Mouse (Mus musculus): Measurements from ENCODE around the gene Npepl1. TPM values are rescaled to one million over a fixed set of nuclear protein-coding genes. Genes with fewer than 3 reads are reported as not detected.

The Npepl1 gene
- polyA plus RNA-seq, 1 experiment, result 90.9 TPM

- no peak overlapping the region for H3K4me3 ChIP-seq (ENCODE audit: low read depth, low read length)
- no peaks in the 10 kb centered on the region for H3K27me3 ChIP-seq (ENCODE audit: control insufficient read depth, insufficient read depth, low read length)
- WGBS, result 45% methylated on average over 5 of the region's 5 CpGs
- no peak overlapping the region for H3K27ac ChIP-seq (ENCODE audit: insufficient read depth, low read depth, low read length)
- no peak for TF ChIP-seq POLR2A (IDR thresholded peaks at IDR 0.05; ENCODE audit: low read depth, low read length)
- no peak for TF ChIP-seq CTCF (IDR thresholded peaks at IDR 0.05; ENCODE audit: extremely low read depth, insufficient read length, insufficient replicate concordance, low read depth, low read length)
- no peaks in the 10 kb centered on the region for H3K36me3 ChIP-seq (ENCODE audit: control insufficient read depth, insufficient read depth, low read length)
- H3K4me1 ChIP-seq (ENCODE audit: control insufficient read depth, insufficient read depth, insufficient read length, low read length), result peaks cover 8% of the 10 kb centered on the region
Measured at GRCm38 (mm10) chr2:174073156-174073790, 36.9 kb upstream of the Npepl1 start.

- Histone ChIP-seq H3K4me3 (ENCODE audit: low read depth, low read length) (no peak overlapping the region), H3K27ac (ENCODE audit: insufficient read depth, low read depth, low read length) (no peak overlapping the region), H3K4me1 (ENCODE audit: control insufficient read depth, insufficient read depth, insufficient read length, low read length) (peaks cover 8% of the 10 kb centered on the region), H3K36me3 (ENCODE audit: control insufficient read depth, insufficient read depth, low read length) (no peaks in the 10 kb centered on the region), H3K27me3 (ENCODE audit: control insufficient read depth, insufficient read depth, low read length) (no peaks in the 10 kb centered on the region)
- 33% methylated on average over 11 of the region's 13 CpGs for WGBS
- TF ChIP-seq POLR2A (IDR thresholded peaks at IDR 0.05; ENCODE audit: low read depth, low read length) (no peak), CTCF (IDR thresholded peaks at IDR 0.05; ENCODE audit: extremely low read depth, insufficient read length, insufficient replicate concordance, low read depth, low read length) (no peak)
Measured at GRCm38 (mm10) chr2:174074621-174075020, 35.5 kb upstream of the Npepl1 start.

GRCm38 (mm10) chr2:174075072-174075570 lies 35.0 kb upstream of the Npepl1 start:
- H3K4me3 ChIP-seq (ENCODE audit: low read depth, low read length), result no peak overlapping the region
- TF ChIP-seq POLR2A (IDR thresholded peaks at IDR 0.05; ENCODE audit: low read depth, low read length) (no peak), CTCF (IDR thresholded peaks at IDR 0.05; ENCODE audit: extremely low read depth, insufficient read length, insufficient replicate concordance, low read depth, low read length) (no peak)

GRCm38 (mm10) chr2:174075673-174076432 lies 34.3 kb upstream of the Npepl1 start, which contains the start of gene Stx16:
Gene Stx16 (plus strand): TSS chr2:174076308.
- peak within 1 kb of the TSS; percentile 68 for H3K27ac ChIP-seq (ENCODE audit: insufficient read depth, low read depth, low read length)
- H3K4me3 ChIP-seq (ENCODE audit: low read depth, low read length), result peak within 1 kb of the TSS; percentile 84
- H3K36me3 ChIP-seq (ENCODE audit: control insufficient read depth, insufficient read depth, low read length), result no peaks in the 10 kb centered on the region
- WGBS, result 2% methylated on average over 32 of the region's 32 CpGs
- no peaks in the 10 kb centered on the region for H3K27me3 ChIP-seq (ENCODE audit: control insufficient read depth, insufficient read depth, low read length)
- TF ChIP-seq POLR2A (IDR thresholded peaks at IDR 0.05; ENCODE audit: low read depth, low read length), result peak; percentile 52; the same call in 1 of the 2 replicates
- peak; percentile 45; the same call in 1 of the 2 replicates for TF ChIP-seq CTCF (IDR thresholded peaks at IDR 0.05; ENCODE audit: extremely low read depth, insufficient read length, insufficient replicate concordance, low read depth, low read length)
- peaks cover 8% of the 10 kb centered on the region for H3K4me1 ChIP-seq (ENCODE audit: control insufficient read depth, insufficient read depth, insufficient read length, low read length)

More at GRCm38 (mm10) chr2:174075072-174075570, 35.0 kb upstream of the Npepl1 start:
- H3K36me3 ChIP-seq (ENCODE audit: control insufficient read depth, insufficient read depth, low read length), result no peaks in the 10 kb centered on the region
- H3K27ac ChIP-seq (ENCODE audit: insufficient read depth, low read depth, low read length), result peak overlapping the region; percentile 20; the same call in 1 of the 2 replicates
- H3K4me1 ChIP-seq (ENCODE audit: control insufficient read depth, insufficient read depth, insufficient read length, low read length), result peaks cover 8% of the 10 kb centered on the region
- 26% methylated on average over 22 of the region's 22 CpGs for WGBS
- no peaks in the 10 kb centered on the region for H3K27me3 ChIP-seq (ENCODE audit: control insufficient read depth, insufficient read depth, low read length)

GRCm38 (mm10) chr2:174076433-174076824 lies 33.7 kb upstream of the Npepl1 start:
- Histone ChIP-seq H3K36me3 (ENCODE audit: control insufficient read depth, insufficient read depth, low read length) (no peaks in the 10 kb centered on the region), H3K4me1 (ENCODE audit: control insufficient read depth, insufficient read depth, insufficient read length, low read length) (peaks cover 8% of the 10 kb centered on the region), H3K4me3 (ENCODE audit: low read depth, low read length) (peak overlapping the region; percentile 84), H3K27ac (ENCODE audit: insufficient read depth, low read depth, low read length) (peak overlapping the region; percentile 43), H3K27me3 (ENCODE audit: control insufficient read depth, insufficient read depth, low read length) (no peaks in the 10 kb centered on the region)
- under 1% methylated on average over 22 of the region's 22 CpGs for WGBS
- TF ChIP-seq POLR2A (IDR thresholded peaks at IDR 0.05; ENCODE audit: low read depth, low read length), result no peak
- TF ChIP-seq CTCF (IDR thresholded peaks at IDR 0.05; ENCODE audit: extremely low read depth, insufficient read length, insufficient replicate concordance, low read depth, low read length), result no peak

- Histone ChIP-seq H3K27me3 (ENCODE audit: control insufficient read depth, insufficient read depth, low read length) (no peaks in the 10 kb centered on the region), H3K4me1 (ENCODE audit: control insufficient read depth, insufficient read depth, insufficient read length, low read length) (peaks cover 8% of the 10 kb centered on the region), H3K36me3 (ENCODE audit: control insufficient read depth, insufficient read depth, low read length) (no peaks in the 10 kb centered on the region), H3K27ac (ENCODE audit: insufficient read depth, low read depth, low read length) (peak overlapping the region; percentile 43), H3K4me3 (ENCODE audit: low read depth, low read length) (peak overlapping the region; percentile 84)
- no peak for TF ChIP-seq POLR2A (IDR thresholded peaks at IDR 0.05; ENCODE audit: low read depth, low read length)
- no peak for TF ChIP-seq CTCF (IDR thresholded peaks at IDR 0.05; ENCODE audit: extremely low read depth, insufficient read length, insufficient replicate concordance, low read depth, low read length)
- WGBS, result under 1% methylated on average over 19 of the region's 19 CpGs
Measured at GRCm38 (mm10) chr2:174077004-174077695, 33.0 kb upstream of the Npepl1 start.
